Mouse (Mus musculus): ENCODE measurements around the gene Frs3. TPM values are rescaled to one million over a fixed set of nuclear protein-coding genes. Genes with fewer than 3 reads are reported as not detected.

Frs3 gene
- total and polyA plus RNA-seq, 2 experiments from 2014 or later = 58.8 to 143 TPM

- Histone ChIP-seq H3K4me2 (ENCODE audit: low read depth, low read length) (no peak overlapping the region), H3K27me3 (ENCODE audit: insufficient read depth, low read length) (no peaks in the 10 kb centered on the region), H3K36me3 (ENCODE audit: insufficient read depth, low read length) (no peaks in the 10 kb centered on the region), H3K9ac (replicated peaks; ENCODE audit: low read length) (no peak overlapping the region), H3K4me1 (ENCODE audit: insufficient read depth, low read length) (no peaks in the 10 kb centered on the region), H3K27ac (no peak overlapping the region), H3K9me3 (ENCODE audit: low read length) (no peaks in the 10 kb centered on the region), H3K4me3 (ENCODE audit: low read length) (no peak overlapping the region)
- DNase-seq (ENCODE audit: low spot score) = no peak
- no peak for TF ChIP-seq CTCF (IDR thresholded peaks at IDR 0.05; ENCODE audit: low read depth)
- ATAC-seq = no peak
- 86% methylated on average over 4 of the region's 4 CpGs for WGBS
Observed at GRCm38 (mm10) chr17:47657901-47658300, 30.9 kb upstream of the Frs3 start.

- WGBS = 87% methylated on average over 3 of the region's 3 CpGs
Observed at GRCm38 (mm10) chr17:47658741-47659243, 30.0 kb upstream of the Frs3 start.

DNA sequence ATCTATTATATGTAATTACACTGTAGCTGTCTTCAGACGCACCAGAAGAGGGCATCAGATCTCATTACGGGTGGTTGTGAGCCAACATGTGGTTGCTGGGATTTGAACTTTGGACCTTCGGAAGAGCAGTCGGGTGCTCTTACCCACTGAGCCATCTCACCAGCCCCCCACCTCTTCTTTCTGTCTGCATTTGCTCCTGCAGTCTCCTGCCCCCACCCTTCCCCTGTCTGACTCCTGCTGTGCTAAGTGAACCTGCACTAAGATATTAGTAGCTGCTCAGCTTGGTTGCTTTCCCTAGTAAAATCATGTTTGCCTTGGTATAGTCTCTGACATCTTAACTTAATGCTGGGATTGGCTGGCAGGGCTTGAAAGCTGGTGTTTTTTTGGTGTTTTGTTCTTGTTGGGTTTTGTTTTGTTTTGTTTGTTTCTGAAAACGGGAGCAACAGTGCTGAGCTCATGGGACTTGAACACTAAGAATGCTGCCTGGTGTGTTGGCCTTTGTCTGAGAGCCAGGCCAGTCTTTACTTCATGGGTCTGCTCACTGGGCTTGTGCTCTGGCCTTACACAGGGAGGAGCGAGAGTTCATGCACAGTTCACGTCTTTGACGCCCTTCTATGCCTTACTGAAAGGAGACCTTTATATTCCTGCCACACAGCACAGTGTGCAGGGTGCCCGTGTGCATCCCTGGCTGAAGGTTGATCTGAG is 25.7 kb upstream of the Frs3 start:
- Histone ChIP-seq H3K27ac (no peak overlapping the region), H3K4me3 (ENCODE audit: low read length) (no peak overlapping the region), H3K9ac (replicated peaks; ENCODE audit: low read length) (no peak overlapping the region), H3K4me2 (ENCODE audit: low read depth, low read length) (no peak overlapping the region), H3K27me3 (ENCODE audit: insufficient read depth, low read length) (no peaks in the 10 kb centered on the region), H3K36me3 (ENCODE audit: insufficient read depth, low read length) (no peaks in the 10 kb centered on the region), H3K9me3 (ENCODE audit: low read length) (no peaks in the 10 kb centered on the region), H3K4me1 (ENCODE audit: insufficient read depth, low read length) (no peaks in the 10 kb centered on the region)
- 34% methylated on average over 9 of the region's 9 CpGs for WGBS
- ATAC-seq (peak; percentile 67; the same call in 1 of the 2 replicates), DNase-seq (ENCODE audit: low spot score) (peak; percentile 5)
- no peak for TF ChIP-seq CTCF (IDR thresholded peaks at IDR 0.05; ENCODE audit: low read depth)

More at GRCm38 (mm10) chr17:47658741-47659243, 30.0 kb upstream of the Frs3 start:
- no peaks in the 10 kb centered on the region for H3K36me3 ChIP-seq (ENCODE audit: insufficient read depth, low read length)
- TF ChIP-seq CTCF (IDR thresholded peaks at IDR 0.05; ENCODE audit: low read depth) = no peak
- ATAC-seq (no peak), DNase-seq (ENCODE audit: low spot score) (no peak)
- no peak overlapping the region for H3K9ac ChIP-seq (replicated peaks; ENCODE audit: low read length)
- H3K9me3 ChIP-seq (ENCODE audit: low read length) = no peaks in the 10 kb centered on the region
- H3K27ac ChIP-seq = no peak overlapping the region
- H3K4me2 ChIP-seq (ENCODE audit: low read depth, low read length) = no peak overlapping the region
- no peak overlapping the region for H3K4me3 ChIP-seq (ENCODE audit: low read length)
- H3K27me3 ChIP-seq (ENCODE audit: insufficient read depth, low read length) = no peaks in the 10 kb centered on the region
- no peaks in the 10 kb centered on the region for H3K4me1 ChIP-seq (ENCODE audit: insufficient read depth, low read length)

DNA sequence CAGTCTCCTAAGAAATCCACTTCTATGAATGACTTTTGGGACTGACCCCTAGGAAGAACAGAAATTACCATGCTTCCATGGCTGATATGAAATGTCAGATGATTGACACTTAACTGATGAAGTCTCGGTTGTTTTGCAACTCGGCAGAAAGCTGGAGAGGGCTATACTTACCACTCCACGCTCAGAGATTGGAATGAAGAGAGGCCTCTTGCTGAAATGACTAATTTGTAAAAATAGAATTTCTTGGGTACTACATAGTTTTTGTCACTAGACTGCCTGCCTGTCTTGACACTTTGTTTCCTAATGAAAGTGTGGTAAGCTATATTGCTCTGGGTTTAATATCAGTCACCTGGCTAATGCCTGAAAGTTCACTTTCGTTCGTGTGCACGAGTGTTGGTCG is 24.4 kb upstream of the Frs3 start:
- no peak overlapping the region for H3K27ac ChIP-seq
- no peaks in the 10 kb centered on the region for H3K27me3 ChIP-seq (ENCODE audit: insufficient read depth, low read length)
- no peaks in the 10 kb centered on the region for H3K9me3 ChIP-seq (ENCODE audit: low read length)
- H3K9ac ChIP-seq (replicated peaks; ENCODE audit: low read length) = no peak overlapping the region
- no peak overlapping the region for H3K4me2 ChIP-seq (ENCODE audit: low read depth, low read length)
- WGBS = 78% methylated on average over 7 of the region's 7 CpGs
- no peak overlapping the region for H3K4me3 ChIP-seq (ENCODE audit: low read length)
- DNase-seq (ENCODE audit: low spot score) = no peak
- no peaks in the 10 kb centered on the region for H3K4me1 ChIP-seq (ENCODE audit: insufficient read depth, low read length)
- no peaks in the 10 kb centered on the region for H3K36me3 ChIP-seq (ENCODE audit: insufficient read depth, low read length)
- no peak for TF ChIP-seq CTCF (IDR thresholded peaks at IDR 0.05; ENCODE audit: low read depth)
- ATAC-seq = no peak

- no peaks in the 10 kb centered on the region for H3K27me3 ChIP-seq (ENCODE audit: insufficient read depth, low read length)
- TF ChIP-seq CTCF (IDR thresholded peaks at IDR 0.05; ENCODE audit: low read depth) = no peak
- 42% methylated on average over 4 of the region's 4 CpGs for WGBS
- no peaks in the 10 kb centered on the region for H3K9me3 ChIP-seq (ENCODE audit: low read length)
- no peak overlapping the region for H3K4me3 ChIP-seq (ENCODE audit: low read length)
- no peak overlapping the region for H3K9ac ChIP-seq (replicated peaks; ENCODE audit: low read length)
- 0 out of 2 replicates have a peak, but pooled peaks have one; percentile 25 for ATAC-seq
- no peak overlapping the region for H3K27ac ChIP-seq
- no peak overlapping the region for H3K4me2 ChIP-seq (ENCODE audit: low read depth, low read length)
- 0 out of 2 replicates have a peak, but pooled peaks cover 5% of the 10 kb centered on the region for H3K4me1 ChIP-seq (ENCODE audit: insufficient read depth, low read length)
- peak; percentile 35 for DNase-seq (ENCODE audit: low spot score)
- H3K36me3 ChIP-seq (ENCODE audit: insufficient read depth, low read length) = no peaks in the 10 kb centered on the region
Observed at GRCm38 (mm10) chr17:47669166-47669565, 19.7 kb upstream of the Frs3 start.

DNA sequence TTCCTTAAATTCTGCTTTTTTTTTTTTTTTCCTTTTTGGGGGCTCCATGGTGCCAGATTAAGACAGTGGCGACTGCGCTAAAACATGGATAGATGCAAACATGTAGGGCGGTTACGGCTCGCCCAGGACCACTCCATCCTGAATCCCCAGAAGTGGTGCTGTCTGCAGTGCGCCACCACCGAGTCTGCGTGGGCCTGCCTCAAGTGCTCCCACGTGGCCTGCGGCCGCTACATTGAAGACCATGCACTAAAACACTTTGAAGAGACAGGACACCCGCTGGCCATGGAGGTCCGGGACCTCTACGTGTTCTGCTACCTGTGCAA is 16.9 kb upstream of the Frs3 start:
- Histone ChIP-seq H3K36me3 (ENCODE audit: insufficient read depth, low read length) (no peaks in the 10 kb centered on the region), H3K27me3 (ENCODE audit: insufficient read depth, low read length) (no peaks in the 10 kb centered on the region), H3K4me1 (ENCODE audit: insufficient read depth, low read length) (0 out of 2 replicates have a peak, but pooled peaks cover 5% of the 10 kb centered on the region), H3K4me3 (ENCODE audit: low read length) (peak overlapping the region; percentile 26), H3K4me2 (ENCODE audit: low read depth, low read length) (peak overlapping the region; percentile 69), H3K9me3 (ENCODE audit: low read length) (no peaks in the 10 kb centered on the region), H3K27ac (no peak overlapping the region), H3K9ac (replicated peaks; ENCODE audit: low read length) (peak overlapping the region; percentile 10)
- WGBS = 22% methylated on average over 14 of the region's 14 CpGs
- no peak for TF ChIP-seq CTCF (IDR thresholded peaks at IDR 0.05; ENCODE audit: low read depth)
- DNase-seq (ENCODE audit: low spot score) (no peak), ATAC-seq (peak; percentile 39)

Data from hindbrain, postnatal 0 days (tissue).